Mouse (Mus musculus) testis, adult 2 months (tissue): ENCODE data around the gene Sox11. TPM values are rescaled to one million over a fixed set of nuclear protein-coding genes. Genes with fewer than 3 reads are reported as not detected.

Experiments
- H3K27ac ChIP-seq: fragments of 200-500 bp; 2 replicates; pipeline ENCODE4 v1.5.1; 2012; ENCODE audit warnings: low read depth, low read length; ENCODE audit not compliant: control insufficient read depth, insufficient read depth
- H3K27me3 ChIP-seq: fragments of 200-500 bp; 2 replicates; pipeline ENCODE4 v1.6.1; 2012; ENCODE audit warnings: mild to moderate bottlenecking, low read length, moderate library complexity; ENCODE audit not compliant: control insufficient read depth, insufficient read depth
- H3K36me3 ChIP-seq: fragments of 200-500 bp; 2 replicates; pipeline ENCODE4 v1.6.1; 2012; ENCODE audit warnings: mild to moderate bottlenecking, low read length; ENCODE audit not compliant: control insufficient read depth, insufficient read depth
- H3K4me1 ChIP-seq: fragments of 200-500 bp; 2 replicates; pipeline ENCODE4 v1.6.1; 2012; ENCODE audit warnings: low read length; ENCODE audit not compliant: control insufficient read depth, insufficient read depth
- H3K4me3 ChIP-seq: fragments of 200-500 bp; 2 replicates; pipeline ENCODE4 v1.5.1; 2012; ENCODE audit warnings: low read depth, mild to moderate bottlenecking, low read length, moderate library complexity, mixed read lengths; ENCODE audit not compliant: control insufficient read depth
- CTCF ChIP-seq: fragments of 200-500 bp; IDR thresholded peaks from 2 replicates; pipeline ENCODE4 v1.5.1; 2012; ENCODE audit warnings: low read depth, mild to moderate bottlenecking, inconsistent platforms, low read length, moderate library complexity; ENCODE audit not compliant: control insufficient read depth, insufficient read depth, insufficient replicate concordance
- POLR2A ChIP-seq: fragments of 200-500 bp; IDR thresholded peaks from 2 replicates; pipeline ENCODE4 v1.6.1; 2012; ENCODE audit warnings: low read depth, mild to moderate bottlenecking, inconsistent platforms, low read length, moderate library complexity; ENCODE audit not compliant: control insufficient read depth
- polyA plus RNA-seq: library from polyadenylated mRNA; depleted of rRNA; stranded (reverse); fragments of >200 nt; gene quantifications from 2 replicates; pipeline ENCODE4 v1.2.3, GENCODE M21; 2012

Sox11 gene
- polyA plus RNA-seq, 1 experiment, result 0.21 TPM

GRCm38 (mm10) chr12:27293208-27293607, 49.2 kb downstream of the Sox11 start:
- H3K36me3 ChIP-seq, result no peaks in the 10 kb centered on the region
- no peak overlapping the region for H3K4me3 ChIP-seq
- no peaks in the 10 kb centered on the region for H3K27me3 ChIP-seq
- no peak overlapping the region for H3K27ac ChIP-seq
- no peak for TF ChIP-seq CTCF
- no peak for TF ChIP-seq POLR2A
- H3K4me1 ChIP-seq, result no peaks in the 10 kb centered on the region
